Mouse (Mus musculus) hindbrain, postnatal 0 days (tissue): Measurements from ENCODE around the gene D230025D16Rik. TPM values are rescaled to one million over a fixed set of nuclear protein-coding genes. Genes with fewer than 3 reads are reported as not detected.

Source experiments
- ATAC-seq: fragments of 200-750 bp; cut with Nextera tagmentation; 2 replicates; pipeline ENCODE4 v1.8.0; 2017; ENCODE audit warnings: mild to moderate bottlenecking, moderate TSS enrichment, moderate library complexity
- DNase-seq: peaks from one replicate; pipeline ENCODE4 v3.0.0-alpha.2; 2015; ENCODE audit warnings: low spot score
- H3K27ac ChIP-seq: fragments of 300-500 bp; sonication (generic); 2 replicates; pipeline ENCODE4 v1.5.1; 2014; ENCODE audit warnings: mild to moderate bottlenecking
- H3K27me3 ChIP-seq: fragments of 300-500 bp; sonication (generic); 2 replicates; pipeline ENCODE4 v1.6.1; 2014; ENCODE audit warnings: low read length, mixed read lengths; ENCODE audit not compliant: insufficient read depth
- H3K36me3 ChIP-seq: fragments of 300-500 bp; sonication (generic); 2 replicates; pipeline ENCODE4 v1.6.1; 2014; ENCODE audit warnings: low read length, mixed read lengths; ENCODE audit not compliant: insufficient read depth
- H3K4me1 ChIP-seq: fragments of 300-500 bp; sonication (generic); 2 replicates; pipeline ENCODE4 v1.6.1; 2014; ENCODE audit warnings: antibody characterized with exemption, low read length, mixed read lengths; ENCODE audit not compliant: insufficient read depth
- H3K4me2 ChIP-seq: fragments of 300-500 bp; sonication (generic); 2 replicates; pipeline ENCODE4 v1.6.1; 2014; ENCODE audit warnings: low read depth, mild to moderate bottlenecking, low read length, moderate library complexity, mixed read lengths
- H3K4me3 ChIP-seq: fragments of 300-500 bp; sonication (generic); 2 replicates; pipeline ENCODE4 v1.5.1; 2014; ENCODE audit warnings: low read length
- H3K9ac ChIP-seq: fragments of 300-500 bp; sonication (generic); replicated peaks from 2 replicates; pipeline ENCODE4 v1.6.1; 2014; ENCODE audit warnings: mild to moderate bottlenecking, low read length, moderate library complexity, mixed read lengths
- H3K9me3 ChIP-seq: fragments of 300-500 bp; sonication (generic); 2 replicates; pipeline ENCODE4 v1.6.1; 2016; ENCODE audit warnings: low read length, mixed read lengths
- CTCF ChIP-seq: IDR thresholded peaks from 2 replicates; pipeline ENCODE4 v1.5.1; 2016; ENCODE audit warnings: antibody characterized with exemption, control low read depth, low read depth
- WGBS: fragments of 180-500 bp; shearing (Covaris S2); extraction: QIAGEN DNeasy Blood & Tissue Kit; methylation state at CpG from one replicate; pipeline ENCODE4 v1.1.7; 2014; 5-methylcytosine and 5-hydroxymethylcytosine counted together
- polyA plus RNA-seq: library from polyadenylated mRNA; unstranded; fragments of >200 nt; fragmentation: Nextera tagmentation; extraction: Ambion mirVana; gene quantifications from 2 replicates; pipeline ENCODE4 v1.2.1, GENCODE M21; 2015
- total RNA-seq: library from RNA; depleted of rRNA; stranded (reverse); fragments of >200 nt; gene quantifications from 2 replicates; pipeline ENCODE4 v1.2.3, GENCODE M21; 2014; rRNA removed

The D230025D16Rik gene
- total and polyA plus RNA-seq, 2 experiments from 2014 or later: 22.1 to 39.5 TPM

DNA sequence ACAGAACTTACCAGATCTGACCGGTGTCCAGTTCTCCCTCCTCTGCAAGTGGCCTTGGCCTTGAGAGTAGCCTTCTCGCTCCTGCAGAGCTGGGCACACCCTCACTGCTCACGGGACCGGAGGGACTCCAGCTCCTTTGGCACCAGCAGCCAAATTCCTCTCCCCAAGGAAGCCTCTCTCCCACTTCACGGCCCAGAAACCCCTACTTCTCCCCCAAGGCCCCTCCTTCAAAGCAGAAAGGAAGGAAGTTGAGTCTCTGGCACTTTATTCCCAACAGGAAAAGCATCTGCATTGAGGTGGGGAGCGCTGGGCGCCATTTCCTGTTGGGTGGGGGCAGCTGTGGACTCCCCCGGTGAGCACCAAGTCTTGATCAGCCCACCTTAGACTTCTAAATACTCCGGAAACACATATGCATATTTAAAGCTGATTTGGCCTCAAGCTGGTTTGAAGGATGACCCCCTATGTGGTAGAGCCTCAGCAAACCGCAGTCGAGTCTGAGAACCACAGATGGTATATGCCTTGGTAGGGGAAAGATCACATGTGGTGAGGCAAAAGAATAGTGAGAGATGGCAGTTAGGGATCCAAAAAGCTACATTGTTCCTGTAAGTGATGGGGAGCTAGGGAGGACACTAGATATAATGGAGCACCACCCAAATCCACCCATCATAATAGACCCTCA is 71.1 kb downstream of the D230025D16Rik start, which contains the start of gene Exoc3l:
Exoc3l (minus strand) TSS at position 207 of the 679 bp plus-strand sequence.
- WGBS: 60% methylated on average over 11 of the region's 11 CpGs
- H3K4me1 ChIP-seq: peaks cover 15% of the 10 kb centered on the region
- H3K9ac ChIP-seq: no peak within 1 kb of the TSS
- H3K27me3 ChIP-seq: no peaks in the 10 kb centered on the region
- H3K4me2 ChIP-seq: peak within 1 kb of the TSS; percentile 75
- H3K9me3 ChIP-seq: no peaks in the 10 kb centered on the region
- no peak for TF ChIP-seq CTCF
- ATAC-seq: no peak
- peak within 1 kb of the TSS; percentile 77; the same call in 1 of the 2 replicates for H3K27ac ChIP-seq
- peak within 1 kb of the TSS; percentile 96 for H3K4me3 ChIP-seq
- DNase-seq: no peak
- H3K36me3 ChIP-seq: peaks cover 11% of the 10 kb centered on the region

DNA sequence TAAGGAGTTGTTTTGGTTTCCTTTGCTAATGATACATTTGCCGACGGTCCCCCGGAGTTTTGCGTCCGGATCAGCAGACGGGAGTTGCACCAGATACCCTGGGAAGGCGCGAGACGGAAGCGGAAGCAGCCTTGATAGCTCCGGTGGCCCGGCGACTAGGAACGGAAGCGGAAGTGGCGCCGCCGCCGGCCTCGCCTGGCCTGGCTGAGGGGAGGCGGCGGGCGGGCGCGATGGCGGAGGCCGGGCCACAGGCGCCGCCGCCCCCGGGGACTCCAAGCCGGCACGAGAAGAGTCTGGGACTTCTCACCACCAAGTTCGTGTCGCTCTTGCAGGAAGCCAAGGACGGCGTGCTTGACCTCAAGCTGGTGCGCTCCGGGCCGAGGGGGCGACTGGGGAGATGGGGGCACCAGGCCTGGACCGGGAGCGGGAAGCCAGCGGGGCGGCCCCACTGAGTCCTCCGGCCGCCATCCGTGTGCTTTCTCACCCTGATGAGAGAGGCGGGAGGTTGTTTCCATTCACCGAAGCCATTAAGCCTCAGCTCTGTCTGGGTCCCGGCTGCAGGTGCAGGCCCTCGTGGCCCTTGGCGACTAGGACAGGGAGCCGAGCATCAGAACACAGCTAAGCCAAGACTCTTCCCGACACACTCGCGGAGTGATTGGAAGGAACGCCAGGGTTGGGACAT is 72.7 kb downstream of the D230025D16Rik start, which contains the start of gene E2f4:
E2f4 (plus strand) TSS at position 153 of the 682 bp plus-strand sequence.
- H3K27ac ChIP-seq: peak within 1 kb of the TSS; percentile 77
- H3K9me3 ChIP-seq: no peaks in the 10 kb centered on the region
- H3K4me3 ChIP-seq: peak within 1 kb of the TSS; percentile 96
- DNase-seq: peak; percentile 96
- H3K4me1 ChIP-seq: peaks cover 15% of the 10 kb centered on the region
- no peaks in the 10 kb centered on the region for H3K27me3 ChIP-seq
- peak within 1 kb of the TSS; percentile 75 for H3K4me2 ChIP-seq
- peak; percentile 93 for ATAC-seq
- WGBS: under 1% methylated on average over 58 of the region's 58 CpGs
- TF ChIP-seq CTCF: no peak
- H3K36me3 ChIP-seq: peaks cover 25% of the 10 kb centered on the region
- H3K9ac ChIP-seq: peak within 1 kb of the TSS; percentile 94

DNA sequence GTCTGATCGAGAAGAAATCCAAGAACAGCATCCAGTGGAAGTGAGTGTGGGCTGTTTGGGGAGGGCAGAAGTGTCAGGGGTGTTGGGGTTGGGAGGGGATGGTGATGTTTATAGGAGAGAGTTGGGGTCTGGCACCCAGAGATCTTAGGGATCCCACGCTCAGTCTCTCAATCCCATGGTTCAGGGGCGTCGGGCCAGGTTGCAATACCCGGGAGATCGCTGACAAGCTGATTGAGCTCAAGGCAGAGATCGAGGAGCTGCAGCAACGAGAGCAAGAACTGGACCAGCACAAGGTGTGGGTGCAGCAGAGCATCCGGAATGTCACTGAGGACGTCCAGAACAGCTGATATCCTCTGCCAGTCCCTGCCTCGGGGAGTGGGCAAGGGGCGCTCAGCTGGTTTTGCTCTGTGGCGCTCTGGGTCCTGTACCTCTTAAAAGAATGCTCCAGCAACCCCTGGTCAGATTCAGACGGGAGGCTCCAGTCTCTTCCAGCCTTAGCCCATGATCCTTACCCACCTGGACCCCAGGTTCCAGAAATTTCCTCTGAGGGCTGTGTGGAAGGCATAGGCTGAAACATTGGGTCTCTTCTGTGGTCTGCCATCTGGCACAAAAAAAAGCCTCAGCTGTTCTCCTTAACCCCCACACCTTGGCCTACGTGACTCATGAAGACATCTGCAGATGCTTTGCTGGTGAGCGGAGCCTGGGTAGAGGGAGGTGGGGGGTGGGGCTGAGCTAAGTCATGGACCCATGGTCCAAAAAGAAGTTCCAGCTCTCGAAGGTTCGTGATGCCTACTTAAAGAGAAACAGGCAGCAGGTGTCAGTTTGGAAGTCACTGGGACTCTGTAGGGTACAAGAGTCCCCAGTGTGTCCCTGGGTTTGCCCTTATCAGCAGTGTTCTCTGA is 73.7 kb downstream of the D230025D16Rik start:
- Histone ChIP-seq H3K9me3 (no peaks in the 10 kb centered on the region), H3K27ac (peak overlapping the region; percentile 77; the same call in 1 of the 2 replicates), H3K36me3 (peaks cover 33% of the 10 kb centered on the region), H3K4me1 (peaks cover 15% of the 10 kb centered on the region), H3K27me3 (no peaks in the 10 kb centered on the region), H3K9ac (peak overlapping the region; percentile 94), H3K4me3 (peak overlapping the region; percentile 96), H3K4me2 (peak overlapping the region; percentile 75)
- WGBS: 60% methylated on average over 18 of the region's 18 CpGs
- TF ChIP-seq CTCF: no peak
- DNase-seq (no peak), ATAC-seq (no peak)

DNA sequence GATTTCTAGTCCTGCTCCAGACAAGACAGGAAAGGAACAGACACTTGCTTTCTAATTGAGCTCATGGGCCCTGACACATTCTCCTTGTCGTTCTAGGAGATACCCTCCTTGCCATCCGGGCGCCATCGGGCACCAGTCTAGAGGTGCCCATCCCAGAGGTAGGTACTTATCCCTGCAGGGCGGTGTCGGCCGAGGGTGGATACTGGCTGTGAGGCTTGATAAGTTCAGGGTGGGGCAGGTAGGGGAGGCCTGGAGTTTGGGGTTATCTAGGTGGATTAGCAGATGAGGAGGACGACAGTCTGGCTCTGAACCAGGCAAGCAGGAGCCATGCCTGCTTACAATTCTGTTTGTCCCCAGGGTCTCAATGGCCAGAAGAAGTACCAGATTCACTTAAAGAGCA is 75.0 kb downstream of the D230025D16Rik start:
- Histone ChIP-seq H3K4me2 (no peak overlapping the region), H3K4me3 (no peak overlapping the region), H3K27me3 (no peaks in the 10 kb centered on the region), H3K36me3 (peaks cover 38% of the 10 kb centered on the region), H3K27ac (no peak overlapping the region), H3K9ac (no peak overlapping the region), H3K4me1 (peaks cover 19% of the 10 kb centered on the region), H3K9me3 (no peaks in the 10 kb centered on the region)
- DNase-seq: no peak
- TF ChIP-seq CTCF: no peak
- ATAC-seq: no peak
- WGBS: 95% methylated on average over 8 of the region's 8 CpGs

Other genes starting within 250 kb of the D230025D16Rik start
- gene Ces2h, start 224.3 kb upstream of the D230025D16Rik start, total RNA-seq: not detected in 2 replicates
- not detected in 2 replicates for gene Ces2h, start 224.3 kb upstream of the D230025D16Rik start, polyA plus RNA-seq
- gene Ces3a, start 176.5 kb upstream of the D230025D16Rik start, total RNA-seq: not detected in 2 replicates
- not detected in 2 replicates for gene Ces3a, start 176.5 kb upstream of the D230025D16Rik start, polyA plus RNA-seq
- gene Ces3b, start 141.4 kb upstream of the D230025D16Rik start, total RNA-seq: not detected in 2 replicates
- gene Ces3b, start 141.4 kb upstream of the D230025D16Rik start, polyA plus RNA-seq: not detected in 2 replicates
- 0.10 TPM in 1 of 2 replicates, not detected in the other for gene Ces4a, start 93.3 kb upstream of the D230025D16Rik start, total RNA-seq
- 0.16 TPM in 1 of 2 replicates, not detected in the other for gene Ces4a, start 93.3 kb upstream of the D230025D16Rik start, polyA plus RNA-seq
- 45.1 and 54.3 TPM in 2 replicates for gene Cbfb, start 54.5 kb upstream of the D230025D16Rik start, total RNA-seq
- 27.8 and 30.5 TPM in 2 replicates for gene Cbfb, start 54.5 kb upstream of the D230025D16Rik start, polyA plus RNA-seq
- 17.4 and 18.8 TPM in 2 replicates for gene B3gnt9, start 30.0 kb downstream of the D230025D16Rik start, total RNA-seq
- gene B3gnt9, start 30.0 kb downstream of the D230025D16Rik start, polyA plus RNA-seq: 10.4 and 10.7 TPM in 2 replicates
- gene Tradd, start 39.5 kb downstream of the D230025D16Rik start, total RNA-seq: 11.5 and 15.6 TPM in 2 replicates
- gene Tradd, start 39.5 kb downstream of the D230025D16Rik start, polyA plus RNA-seq: 14.6 and 14.9 TPM in 2 replicates
- gene Fbxl8, start 39.5 kb downstream of the D230025D16Rik start, total RNA-seq: 0.50 and 3.1 TPM in 2 replicates
- gene Fbxl8, start 39.5 kb downstream of the D230025D16Rik start, polyA plus RNA-seq: 1.2 and 1.3 TPM in 2 replicates
- gene Hsf4, start 44.7 kb downstream of the D230025D16Rik start, total RNA-seq: 0.63 TPM in 1 of 2 replicates, not detected in the other
- 1.4 and 1.5 TPM in 2 replicates for gene Hsf4, start 44.7 kb downstream of the D230025D16Rik start, polyA plus RNA-seq
- 2.1 and 2.6 TPM in 2 replicates for gene Nol3, start 51.0 kb downstream of the D230025D16Rik start, total RNA-seq
- gene Nol3, start 51.0 kb downstream of the D230025D16Rik start, polyA plus RNA-seq: 6.6 and 6.9 TPM in 2 replicates
- gene 4931428F04Rik, start 64.7 kb downstream of the D230025D16Rik start, total RNA-seq: 52.3 and 63.4 TPM in 2 replicates
- 67.3 and 82.8 TPM in 2 replicates for gene 4931428F04Rik, start 64.7 kb downstream of the D230025D16Rik start, polyA plus RNA-seq
- 2.4 and 8.2 TPM in 2 replicates for gene Exoc3l, start 71.0 kb downstream of the D230025D16Rik start, total RNA-seq
- gene Exoc3l, start 71.0 kb downstream of the D230025D16Rik start, polyA plus RNA-seq: 5.9 and 8.0 TPM in 2 replicates
- 39.2 and 44.8 TPM in 2 replicates for gene E2f4, start 72.5 kb downstream of the D230025D16Rik start, total RNA-seq
- gene E2f4, start 72.5 kb downstream of the D230025D16Rik start, polyA plus RNA-seq: 25.6 and 28.3 TPM in 2 replicates
- 1.2 and 1.5 TPM in 2 replicates for gene Elmo3, start 80.5 kb downstream of the D230025D16Rik start, total RNA-seq
- gene Elmo3, start 80.5 kb downstream of the D230025D16Rik start, polyA plus RNA-seq: 1.6 and 1.7 TPM in 2 replicates
- gene Lrrc29, start 101.1 kb downstream of the D230025D16Rik start, total RNA-seq: 1.9 and 5.2 TPM in 2 replicates
- 3.1 and 4.1 TPM in 2 replicates for gene Lrrc29, start 101.1 kb downstream of the D230025D16Rik start, polyA plus RNA-seq
- 72.1 and 101 TPM in 2 replicates for gene Tmem208, start 101.2 kb downstream of the D230025D16Rik start, total RNA-seq
- 138 and 143 TPM in 2 replicates for gene Tmem208, start 101.2 kb downstream of the D230025D16Rik start, polyA plus RNA-seq
- gene Fhod1, start 122.8 kb downstream of the D230025D16Rik start, total RNA-seq: 3.1 and 3.2 TPM in 2 replicates
- 0.45 and 1.1 TPM in 2 replicates for gene Fhod1, start 122.8 kb downstream of the D230025D16Rik start, polyA plus RNA-seq
- gene Slc9a5, start 123.7 kb downstream of the D230025D16Rik start, total RNA-seq: 24.2 and 28.6 TPM in 2 replicates
- 10.3 and 10.6 TPM in 2 replicates for gene Slc9a5, start 123.7 kb downstream of the D230025D16Rik start, polyA plus RNA-seq
- 6.3 and 7.3 TPM in 2 replicates for gene Plekhg4, start 148.1 kb downstream of the D230025D16Rik start, total RNA-seq
- 1.3 and 1.6 TPM in 2 replicates for gene Plekhg4, start 148.1 kb downstream of the D230025D16Rik start, polyA plus RNA-seq
- gene Kctd19, start 188.4 kb downstream of the D230025D16Rik start, total RNA-seq: 0.11 and 0.16 TPM in 2 replicates
- gene Kctd19, start 188.4 kb downstream of the D230025D16Rik start, polyA plus RNA-seq: 0.09 and 0.15 TPM in 2 replicates
- gene Lrrc36, start 188.4 kb downstream of the D230025D16Rik start, total RNA-seq: 0.68 and 1.7 TPM in 2 replicates
- gene Lrrc36, start 188.4 kb downstream of the D230025D16Rik start, polyA plus RNA-seq: 0.50 and 0.66 TPM in 2 replicates
- 106 and 108 TPM in 2 replicates for gene Tppp3, start 246.4 kb downstream of the D230025D16Rik start, total RNA-seq
- gene Tppp3, start 246.4 kb downstream of the D230025D16Rik start, polyA plus RNA-seq: 197 and 201 TPM in 2 replicates